Mouse (Mus musculus) G1E (cell line): ENCODE data around the gene Ube2i. TPM values are rescaled to one million over a fixed set of nuclear protein-coding genes. Genes with fewer than 3 reads are reported as not detected.

Source experiments
- ATAC-seq: 2 replicates; pipeline ENCODE4 v1.8.0; 2016; ENCODE audit warnings: mild to moderate bottlenecking; ENCODE audit not compliant: insufficient number of reproducible peaks, poor library complexity, low FRiP score, severe bottlenecking; ENCODE audit errors: extremely low read depth
- DNase-seq: peaks from one replicate; pipeline ENCODE4 v3.0.0; 2012; ENCODE audit warnings: low spot score
- H3K27me3 ChIP-seq: 2 replicates; pipeline ENCODE4 v1.6.1; 2012; ENCODE audit warnings: mild to moderate bottlenecking, low read length, inconsistent platforms; ENCODE audit not compliant: insufficient read depth
- H3K36me3 ChIP-seq: replicated peaks from 2 replicates; pipeline ENCODE3; 2012; ENCODE audit warnings: mild to moderate bottlenecking, inconsistent platforms
- H3K4me1 ChIP-seq: 2 replicates; pipeline ENCODE4 v1.6.1; 2012; ENCODE audit warnings: low read depth, low read length, inconsistent platforms, mixed read lengths; ENCODE audit not compliant: insufficient read depth
- H3K4me3 ChIP-seq: 2 replicates; pipeline ENCODE4 v1.5.1; 2012; ENCODE audit warnings: low read depth, mild to moderate bottlenecking, inconsistent platforms, low read length, moderate library complexity, mixed read lengths
- H3K9me3 ChIP-seq: replicated peaks from 2 replicates; pipeline ENCODE4 v1.6.1; 2012; ENCODE audit warnings: inconsistent platforms
- CTCF ChIP-seq: IDR thresholded peaks from 2 replicates; pipeline ENCODE4 v1.5.1; 2012; ENCODE audit warnings: low read depth, low read length, inconsistent platforms, mixed read lengths
- GATA1 ChIP-seq: IDR thresholded peaks from 2 replicates; pipeline ENCODE4 v1.6.1; 2012; ENCODE audit warnings: borderline replicate concordance, low read length, inconsistent platforms, mixed read lengths
- GATA2 ChIP-seq: IDR thresholded peaks from 2 replicates; pipeline ENCODE4 v1.6.1; 2012; ENCODE audit warnings: low read depth, low read length, inconsistent platforms, borderline replicate concordance
- POLR2AphosphoS5 ChIP-seq: IDR thresholded peaks from 2 replicates; pipeline ENCODE4 v1.6.1; 2012; ENCODE audit warnings: low read depth, low read length, inconsistent platforms; ENCODE audit not compliant: insufficient replicate concordance
- TAL1 ChIP-seq: conservative IDR thresholded peaks from 2 replicates; pipeline ENCODE4 v1.6.1; 2012; ENCODE audit warnings: low read depth, low read length, inconsistent platforms, mixed read lengths
- polyA plus RNA-seq: library from polyadenylated mRNA; stranded (reverse); fragments of >175 nt; gene quantifications from 2 replicates; pipeline ENCODE4 v1.2.3, GENCODE M21; 2012
- total RNA-seq, 2 experiments: library from RNA; stranded (forward) in 1 of 2; stranded (reverse) in 1 of 2; fragments of 200-1000 nt in 1 of 2; fragments of >200 nt in 1 of 2; fragmentation: Nextera tagmentation in 1 of 2; gene quantifications; 2 replicates each; pipeline ENCODE4 v1.2.3; 2014 to 2017

Ube2i gene
- total RNA-seq (2014; fragmentation: Nextera tagmentation) (516 and 535 TPM in 2 replicates), total RNA-seq (2017) (421 and 442 TPM in 2 replicates), polyA plus RNA-seq (422 and 440 TPM in 2 replicates)

DNA sequence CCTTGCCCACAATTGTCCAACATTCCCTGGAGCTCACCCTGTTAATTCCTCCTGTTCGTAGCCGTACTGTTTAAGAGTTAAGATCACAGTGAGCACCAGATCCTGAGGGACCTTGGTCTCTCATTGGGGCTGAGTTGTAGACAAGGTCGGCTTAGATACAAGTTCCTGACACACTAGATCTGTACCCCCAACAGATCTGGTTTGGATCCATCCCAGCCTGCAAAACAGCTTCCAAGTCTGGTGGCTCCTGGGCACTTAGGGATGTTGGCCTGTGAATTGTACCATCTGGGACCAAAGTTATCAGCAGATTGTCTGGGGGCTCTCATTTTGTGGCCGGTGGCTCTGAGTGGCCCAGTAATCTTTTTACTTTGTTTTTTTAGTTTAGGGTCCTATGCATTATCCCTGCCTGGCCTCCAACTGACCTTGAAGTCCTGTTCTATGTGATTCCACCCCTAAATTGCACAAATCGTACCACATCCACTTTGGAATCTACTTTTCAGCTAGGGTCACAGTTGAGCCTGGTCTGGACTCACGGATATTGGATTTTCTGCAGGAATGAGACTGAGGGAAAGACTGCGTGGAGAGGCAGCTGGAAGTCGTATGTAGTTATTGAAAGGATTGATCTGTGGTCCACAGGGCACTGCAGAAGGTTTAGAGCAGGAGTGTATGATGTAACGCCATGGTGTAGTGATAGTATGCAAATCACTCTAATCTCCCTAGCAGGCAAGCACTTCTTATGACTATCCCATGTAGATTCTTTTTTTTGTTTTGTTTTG, at the start of gene Ube2i:
Gene Ube2i, minus strand, starts transcription at position 52 of the 776 bp plus-strand sequence.
- TF ChIP-seq GATA1: no peak
- TF ChIP-seq TAL1: no peak
- no peak for TF ChIP-seq POLR2AphosphoS5
- no peak for TF ChIP-seq GATA2
- no peak for TF ChIP-seq CTCF
- Histone ChIP-seq H3K4me3 (peak within 1 kb of the TSS; percentile 94), H3K4me1 (peaks cover 41% of the 10 kb centered on the region), H3K27me3 (no peaks in the 10 kb centered on the region), H3K9me3 (no peaks in the 10 kb centered on the region), H3K36me3 (peaks cover 26% of the 10 kb centered on the region)
- DNase-seq (no peak), ATAC-seq (no peak)

- peaks cover 45% of the 10 kb centered on the region for H3K27me3 ChIP-seq
- TF ChIP-seq POLR2AphosphoS5: no peak
- no peak for TF ChIP-seq TAL1
- TF ChIP-seq GATA1: no peak
- no peak for TF ChIP-seq CTCF
- TF ChIP-seq GATA2: no peak
- H3K4me3 ChIP-seq: no peak overlapping the region
- H3K4me1 ChIP-seq: peaks cover 34% of the 10 kb centered on the region
- no peaks in the 10 kb centered on the region for H3K9me3 ChIP-seq
- no peaks in the 10 kb centered on the region for H3K36me3 ChIP-seq
- no peak for ATAC-seq
- DNase-seq: no peak
Measured at GRCm38 (mm10) chr17:25322930-25323329, 48.5 kb upstream of the Ube2i start.

DNA sequence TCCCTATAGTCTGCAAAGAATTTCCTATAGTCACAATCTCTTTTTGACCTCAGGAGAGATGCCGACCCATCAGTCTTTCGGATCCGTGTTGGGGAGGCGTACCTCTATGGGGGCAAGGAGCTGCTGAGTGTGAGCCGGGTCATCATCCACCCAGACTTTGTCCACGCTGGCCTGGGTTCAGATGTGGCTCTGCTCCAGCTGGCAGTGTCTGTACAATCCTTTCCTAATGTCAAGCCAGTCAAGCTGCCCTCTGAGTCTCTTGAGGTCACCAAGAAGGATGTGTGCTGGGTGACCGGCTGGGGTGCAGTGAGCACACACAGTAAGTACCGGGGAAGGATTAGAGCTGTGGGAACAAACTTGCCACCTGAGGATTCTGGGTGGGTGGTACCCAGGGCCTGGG, 46.4 kb upstream of the Ube2i start:
- no peak for TF ChIP-seq TAL1
- TF ChIP-seq POLR2AphosphoS5: no peak
- TF ChIP-seq GATA2: no peak
- TF ChIP-seq CTCF: no peak
- no peak for TF ChIP-seq GATA1

DNA sequence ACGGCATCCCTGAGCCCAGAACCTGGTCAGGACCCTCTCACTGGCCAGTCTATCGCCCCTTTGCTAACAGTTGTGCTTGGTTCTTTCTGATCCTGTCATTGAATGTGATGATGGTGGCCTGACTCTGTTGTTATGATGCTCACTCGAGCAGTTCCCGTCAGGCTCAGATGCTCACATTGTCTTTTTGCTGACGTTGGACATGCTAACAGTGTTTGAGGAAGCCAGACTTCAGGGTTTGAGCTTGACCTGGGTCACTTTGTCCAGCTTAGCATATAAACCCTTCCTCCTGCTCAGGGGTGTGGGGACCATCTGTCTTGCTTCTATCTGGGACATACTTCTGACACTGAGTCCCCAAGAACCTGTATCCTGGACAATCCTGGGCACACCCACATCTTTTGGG, 43.9 kb upstream of the Ube2i start, which contains the start of gene Prss29:
Gene Prss29, plus strand, starts transcription at position 301 of the 400 bp plus-strand sequence.
- H3K4me3 ChIP-seq: no peak within 1 kb of the TSS
- H3K27me3 ChIP-seq: peaks cover 44% of the 10 kb centered on the region
- ATAC-seq (no peak), DNase-seq (no peak)
- H3K9me3 ChIP-seq: no peaks in the 10 kb centered on the region
- TF ChIP-seq TAL1 (no peak), GATA1 (no peak), POLR2AphosphoS5 (no peak), GATA2 (no peak), CTCF (no peak)
- no peaks in the 10 kb centered on the region for H3K36me3 ChIP-seq
- peaks cover 25% of the 10 kb centered on the region for H3K4me1 ChIP-seq

More for the DNA sequence above, 46.4 kb upstream of the Ube2i start:
- DNase-seq: no peak
- no peak for ATAC-seq
- Histone ChIP-seq H3K9me3 (no peaks in the 10 kb centered on the region), H3K36me3 (no peaks in the 10 kb centered on the region), H3K4me3 (no peak overlapping the region), H3K4me1 (peaks cover 32% of the 10 kb centered on the region), H3K27me3 (peaks cover 46% of the 10 kb centered on the region)

GRCm38 (mm10) chr17:25308346-25308745, 33.9 kb upstream of the Ube2i start, which contains the start of gene Prss28:
Prss28 (plus strand) TSS chr17:25308646.
- TF ChIP-seq GATA2 (no peak), CTCF (no peak), POLR2AphosphoS5 (no peak), TAL1 (no peak)
- Histone ChIP-seq H3K4me3 (no peak within 1 kb of the TSS), H3K36me3 (no peaks in the 10 kb centered on the region), H3K4me1 (peaks cover 26% of the 10 kb centered on the region), H3K9me3 (no peaks in the 10 kb centered on the region), H3K27me3 (peaks cover 5% of the 10 kb centered on the region; the same call in 1 of the 2 replicates)
- no peak for ATAC-seq
- DNase-seq: no peak

DNA sequence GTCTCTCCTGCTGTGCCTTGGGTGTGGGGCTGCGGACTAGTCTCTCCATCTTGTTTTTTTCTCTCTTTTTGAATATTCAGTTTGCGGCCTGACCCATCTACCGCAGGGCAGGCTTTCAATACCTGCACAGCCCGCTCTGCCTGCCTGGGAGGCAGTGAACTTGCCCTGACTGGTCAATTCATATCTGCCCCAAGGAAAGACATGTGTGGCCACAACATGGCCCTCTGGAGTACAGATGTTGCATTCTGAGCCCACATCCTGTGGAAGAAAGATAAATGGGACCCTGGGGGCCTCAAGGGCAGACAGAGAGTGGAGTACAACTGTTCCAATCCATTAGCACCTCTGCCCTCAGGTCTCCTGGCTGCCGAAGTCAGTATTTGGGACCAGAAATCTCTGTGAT, 23.7 kb upstream of the Ube2i start, which contains the start of gene Prss34:
Gene Prss34, plus strand, starts transcription at position 301 of the 400 bp plus-strand sequence.
- Histone ChIP-seq H3K4me3 (no peak within 1 kb of the TSS), H3K27me3 (no peaks in the 10 kb centered on the region), H3K36me3 (no peaks in the 10 kb centered on the region), H3K9me3 (no peaks in the 10 kb centered on the region), H3K4me1 (peaks cover 82% of the 10 kb centered on the region)
- DNase-seq (no peak), ATAC-seq (no peak)
- TF ChIP-seq GATA2 (no peak), CTCF (no peak), GATA1 (no peak), TAL1 (no peak), POLR2AphosphoS5 (no peak)
